Mouse (Mus musculus) kidney, adult 8-10 months (tissue): ENCODE results near the gene Gm3448.

Experiments
- DNase-seq, 2 experiments: peaks; one replicate each; pipeline ENCODE4 v3.0.0; 2022

Gm3448 gene

DNA sequence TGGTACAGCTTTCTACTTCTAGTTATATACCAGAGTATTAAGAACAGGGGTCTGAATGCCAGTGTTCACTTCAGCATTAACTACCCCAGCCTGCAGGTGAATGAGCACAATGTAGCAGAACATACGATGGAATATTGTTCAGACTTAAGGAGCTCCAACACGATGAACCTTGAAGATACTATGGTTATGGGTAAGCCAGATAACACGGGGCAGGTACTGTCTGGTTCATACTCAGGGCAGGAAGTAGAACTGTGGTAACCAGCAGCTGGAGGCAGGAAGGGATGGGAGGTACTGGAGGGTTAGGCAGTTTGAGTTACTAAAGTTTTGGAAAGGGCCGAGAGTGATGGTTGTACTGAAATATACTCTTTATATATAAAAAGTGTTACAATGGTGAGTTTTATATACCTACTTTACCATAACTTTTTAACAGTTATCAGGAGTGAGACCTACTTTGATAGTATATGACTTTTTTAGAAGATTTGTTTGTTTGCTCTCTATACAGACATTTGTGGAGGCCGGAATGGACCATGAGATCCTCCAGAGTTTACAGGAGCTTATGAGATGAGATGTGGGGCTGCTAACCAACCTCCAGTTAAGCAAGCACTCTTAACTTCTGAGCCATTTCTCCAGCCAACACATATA, 82.5 kb downstream of the Gm3448 start:
- DNase-seq = no peak

DNA sequence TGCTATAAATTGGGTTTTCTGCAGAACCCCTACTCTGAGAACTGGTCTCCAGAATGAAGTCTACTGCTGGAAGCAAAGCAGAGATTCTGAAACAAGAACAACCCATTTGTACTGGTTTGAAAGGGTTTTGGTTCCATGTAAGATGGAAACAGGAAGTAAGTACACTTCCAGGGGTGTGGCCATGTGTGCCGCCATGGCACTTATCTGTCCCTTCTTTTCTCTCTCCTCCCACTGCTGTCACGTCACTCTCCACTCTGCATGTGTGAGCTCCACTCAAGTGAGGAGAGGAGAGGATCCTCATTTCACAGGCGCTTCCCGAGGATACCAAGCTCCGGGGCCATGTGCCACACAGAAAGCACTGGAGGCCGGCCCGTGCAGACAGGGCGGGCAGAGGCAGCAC, 87.9 kb downstream of the Gm3448 start:
- DNase-seq = no peak

DNA sequence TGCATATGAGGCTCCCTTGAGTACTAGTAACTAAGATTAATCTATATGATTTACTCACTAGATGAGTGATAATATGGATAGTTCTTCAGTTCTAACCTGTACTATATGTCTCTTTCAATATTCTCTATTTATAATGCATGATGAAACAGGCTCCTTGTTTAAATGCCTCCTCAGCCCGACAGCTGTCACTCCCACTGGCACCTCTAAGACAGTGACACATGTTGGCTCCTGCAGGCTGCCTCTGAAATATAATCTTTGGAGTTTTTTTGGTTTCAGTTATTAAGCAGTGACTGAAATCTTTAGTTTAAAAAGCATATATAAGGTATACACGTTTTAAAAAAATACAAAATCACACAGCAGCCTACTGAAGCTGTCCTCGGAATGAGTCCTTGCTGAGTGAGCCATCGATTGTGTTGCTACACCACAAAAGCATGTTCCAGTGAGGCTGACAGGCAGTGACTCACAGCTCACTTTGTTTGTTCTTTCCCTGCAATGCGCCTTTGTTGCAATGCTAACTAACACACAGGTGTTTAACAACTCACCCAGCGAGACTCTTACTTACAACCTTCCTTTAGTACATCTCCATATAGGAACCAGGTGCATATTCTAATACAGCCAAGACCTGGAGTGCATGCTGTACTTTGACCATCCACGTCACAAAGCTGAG, 92.0 kb downstream of the Gm3448 start:
- DNase-seq = no peak
